Mouse (Mus musculus): ENCODE measurements around the gene Ccdc175. TPM values are rescaled to one million over a fixed set of nuclear protein-coding genes. Genes with fewer than 3 reads are reported as not detected.

Gene Ccdc175
- not detected for total RNA-seq (2023)

GRCm38 (mm10) chr12:72184929-72185328, at the start of gene Ccdc175:
Gene Ccdc175, minus strand, starts transcription at chr12:72185029.

DNA sequence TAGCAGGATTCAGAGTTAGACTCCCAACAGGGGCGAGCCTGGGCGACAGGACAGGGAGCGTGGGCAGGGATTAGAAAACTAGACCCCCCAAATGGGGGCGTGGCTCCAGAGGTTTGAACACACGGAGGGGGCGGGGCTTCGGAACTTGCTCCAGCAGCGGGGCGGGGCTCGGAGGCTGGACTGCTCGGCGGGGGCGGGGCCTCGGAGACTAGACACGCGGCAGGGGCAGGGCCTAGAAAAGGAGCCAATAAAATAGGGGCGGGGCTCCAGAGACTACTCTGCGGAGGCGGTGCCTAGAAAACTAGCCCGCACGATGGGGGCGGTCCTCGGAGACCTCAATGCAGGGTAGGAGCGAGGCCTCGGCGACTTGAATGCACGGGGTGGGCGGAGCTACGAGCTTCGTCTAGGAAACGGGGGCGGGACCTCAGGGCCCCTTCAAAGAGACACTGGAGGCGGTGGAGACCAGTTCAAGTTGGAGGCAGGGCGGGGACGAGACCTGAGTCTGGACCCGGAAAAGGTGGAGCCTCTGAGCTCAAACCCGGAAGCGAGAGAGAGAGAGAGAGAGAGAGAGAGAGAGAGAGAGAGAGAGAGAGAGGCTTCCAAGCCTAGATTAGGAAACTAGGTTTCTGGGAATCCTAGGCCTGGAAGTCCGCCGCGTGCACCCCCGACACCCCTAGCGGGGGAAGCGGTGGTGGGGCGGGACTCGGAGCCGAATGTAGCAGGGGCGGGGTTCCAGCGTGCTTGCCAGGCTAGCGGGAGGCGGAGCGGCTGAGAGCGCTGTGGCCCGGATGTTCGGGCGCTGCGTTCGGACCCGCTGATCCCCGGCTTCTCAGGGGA, 99.3 kb downstream of the Ccdc175 start, which contains the start of the genes L3hypdh and Jkamp:
Gene L3hypdh (minus strand): TSS at position 111 of the 837 bp plus-strand sequence.
Gene Jkamp (plus strand): TSS at position 261 of the 837 bp plus-strand sequence.

GRCm38 (mm10) chr12:72070327-72071269, 114.2 kb downstream of the Ccdc175 start, which contains the start of gene Gpr135:
Gene Gpr135, minus strand, starts transcription at chr12:72071125.

Other genes with a start within 250 kb of the Ccdc175 start
- not detected for gene Gpr135, start 113.9 kb downstream of the Ccdc175 start, total RNA-seq (2023)
- gene L3hypdh, start 99.6 kb downstream of the Ccdc175 start, total RNA-seq (2023) = not detected
- 10 to 100 TPM; 18.2 to 21.3 TPM for gene Jkamp, start 99.4 kb downstream of the Ccdc175 start, total RNA-seq (2023)
- gene Rtn1, start 224.0 kb upstream of the Ccdc175 start, total RNA-seq (2023) = not detected

Measured in T-cell, adult 66 days (primary cell).